Mouse (Mus musculus) lung, embryonic 15.5 days (tissue): ENCODE data around the gene 4930404H24Rik. TPM values are rescaled to one million over a fixed set of nuclear protein-coding genes. Genes with fewer than 3 reads are reported as not detected.

Source experiments
- polyA plus RNA-seq: library from polyadenylated mRNA; unstranded; fragments of >200 nt; fragmentation: Nextera tagmentation; extraction: Ambion mirVana; gene quantifications from 2 replicates; pipeline ENCODE4 v1.2.1, GENCODE M21; 2015

The 4930404H24Rik gene
- polyA plus RNA-seq, 1 experiment from 2014 or later = not detected

Other genes starting within 250 kb of the 4930404H24Rik start
- gene Kif3b, start 201.4 kb upstream of the 4930404H24Rik start, polyA plus RNA-seq = 6.2 and 7.3 TPM in 2 replicates
- gene Asxl1, start 147.0 kb upstream of the 4930404H24Rik start, polyA plus RNA-seq = 15.9 and 16.3 TPM in 2 replicates
- 10.2 and 11.3 TPM in 2 replicates for gene Nol4l, start 37.2 kb downstream of the 4930404H24Rik start, polyA plus RNA-seq
- gene Commd7, start 140.0 kb downstream of the 4930404H24Rik start, polyA plus RNA-seq = 83.5 and 84.8 TPM in 2 replicates
- 12.3 and 13.0 TPM in 2 replicates for gene Dnmt3b, start 156.7 kb downstream of the 4930404H24Rik start, polyA plus RNA-seq
- not detected in 2 replicates for gene Dnmt3c, start 203.9 kb downstream of the 4930404H24Rik start, polyA plus RNA-seq
- gene Mapre1, start 248.5 kb downstream of the 4930404H24Rik start, polyA plus RNA-seq = 257 and 262 TPM in 2 replicates